Mouse (Mus musculus): Measurements from ENCODE around the gene Rab3ip.

The Rab3ip gene

GRCm38 (mm10) chr10:116950009-116950769, at the start of gene Rab3ip:
Rab3ip (minus strand) TSS chr10:116950769.
- peak; percentile 89 for DNase-seq (ENCODE audit: low spot score)

- DNase-seq (ENCODE audit: low spot score): no peak
Observed at GRCm38 (mm10) chr10:116998716-116999455, 48.3 kb upstream of the Rab3ip start.

- no peak for DNase-seq (ENCODE audit: low spot score)
Observed at GRCm38 (mm10) chr10:116996236-116996600, 45.6 kb upstream of the Rab3ip start.

- no peak for DNase-seq (ENCODE audit: low spot score)
Observed at GRCm38 (mm10) chr10:116995584-116996235, 45.1 kb upstream of the Rab3ip start.

- DNase-seq (ENCODE audit: low spot score): no peak
Observed at GRCm38 (mm10) chr10:116995162-116995561, 44.6 kb upstream of the Rab3ip start.

GRCm38 (mm10) chr10:116993971-116994370, 43.4 kb upstream of the Rab3ip start:
- no peak for DNase-seq (ENCODE audit: low spot score)

GRCm38 (mm10) chr10:116986264-116987082, 35.9 kb upstream of the Rab3ip start, which contains the start of gene Best3:
Best3 (plus strand) TSS chr10:116986314.
- DNase-seq (ENCODE audit: low spot score): no peak

- DNase-seq (ENCODE audit: low spot score): no peak
Observed at GRCm38 (mm10) chr10:116984836-116985235, 34.3 kb upstream of the Rab3ip start.

- DNase-seq (ENCODE audit: low spot score): no peak
Observed at GRCm38 (mm10) chr10:116982526-116982925, 32.0 kb upstream of the Rab3ip start.

GRCm38 (mm10) chr10:116980888-116981287, 30.3 kb upstream of the Rab3ip start:
- DNase-seq (ENCODE audit: low spot score): no peak

- no peak for DNase-seq (ENCODE audit: low spot score)
Observed at GRCm38 (mm10) chr10:116980273-116980672, 29.7 kb upstream of the Rab3ip start.

GRCm38 (mm10) chr10:116978841-116979240, 28.3 kb upstream of the Rab3ip start:
- no peak for DNase-seq (ENCODE audit: low spot score)

- no peak for DNase-seq (ENCODE audit: low spot score)
Observed at GRCm38 (mm10) chr10:116977858-116978257, 27.3 kb upstream of the Rab3ip start.

- DNase-seq (ENCODE audit: low spot score): no peak
Observed at GRCm38 (mm10) chr10:116977455-116977854, 26.9 kb upstream of the Rab3ip start.

GRCm38 (mm10) chr10:116972509-116972908, 21.9 kb upstream of the Rab3ip start, which contains the start of gene Gm10271:
Gm10271 (minus strand) TSS chr10:116972609.
- no peak for DNase-seq (ENCODE audit: low spot score)

GRCm38 (mm10) chr10:116968741-116969140, 18.2 kb upstream of the Rab3ip start:
- no peak for DNase-seq (ENCODE audit: low spot score)

- no peak for DNase-seq (ENCODE audit: low spot score)
Observed at GRCm38 (mm10) chr10:116966065-116966464, 15.5 kb upstream of the Rab3ip start.

- DNase-seq (ENCODE audit: low spot score): no peak
Observed at GRCm38 (mm10) chr10:116965297-116965696, 14.7 kb upstream of the Rab3ip start.

GRCm38 (mm10) chr10:116964571-116964970, 14.0 kb upstream of the Rab3ip start:
- DNase-seq (ENCODE audit: low spot score): no peak

- DNase-seq (ENCODE audit: low spot score): no peak
Observed at GRCm38 (mm10) chr10:116964084-116964483, 13.5 kb upstream of the Rab3ip start.

GRCm38 (mm10) chr10:116962803-116963202, 12.2 kb upstream of the Rab3ip start:
- no peak for DNase-seq (ENCODE audit: low spot score)

GRCm38 (mm10) chr10:116962152-116962551, 11.6 kb upstream of the Rab3ip start:
- DNase-seq (ENCODE audit: low spot score): no peak
